Mouse (Mus musculus) liver, postnatal 0 days (tissue): ENCODE data around the gene Harbi1. TPM values are rescaled to one million over a fixed set of nuclear protein-coding genes. Genes with fewer than 3 reads are reported as not detected.

Experiments used
- ATAC-seq: fragments of 200-750 bp; cut with Nextera tagmentation; 2 replicates; pipeline ENCODE4 v1.8.0; 2017; ENCODE audit warnings: mild to moderate bottlenecking, moderate library complexity
- DNase-seq: peaks from one replicate; pipeline ENCODE4 v3.0.0-alpha.2; 2016
- H3K27ac ChIP-seq: fragments of 300-500 bp; sonication (generic); 2 replicates; pipeline ENCODE4 v1.5.1; 2014; ENCODE audit warnings: antibody characterized with exemption, moderate library complexity, mild to moderate bottlenecking, low read depth
- H3K27me3 ChIP-seq: fragments of 300-500 bp; sonication (generic); 2 replicates; pipeline ENCODE4 v1.6.1; 2014; ENCODE audit warnings: low read length, control low read depth, mixed read lengths; ENCODE audit not compliant: insufficient read depth
- H3K36me3 ChIP-seq: fragments of 300-500 bp; sonication (generic); replicated peaks from 2 replicates; pipeline ENCODE4 v1.6.1; 2014; ENCODE audit warnings: mild to moderate bottlenecking, control low read depth, low read length, moderate library complexity, mixed read lengths; ENCODE audit not compliant: insufficient read depth
- H3K4me1 ChIP-seq: fragments of 300-500 bp; sonication (generic); 2 replicates; pipeline ENCODE4 v1.6.1; 2014; ENCODE audit warnings: antibody characterized with exemption, mild to moderate bottlenecking, control low read depth; ENCODE audit not compliant: insufficient read depth
- H3K4me2 ChIP-seq: fragments of 300-500 bp; sonication (generic); 2 replicates; pipeline ENCODE4 v1.6.1; 2014; ENCODE audit warnings: low read depth, mild to moderate bottlenecking, low read length, moderate library complexity, mixed read lengths
- H3K4me3 ChIP-seq: fragments of 300-500 bp; sonication (generic); 2 replicates; pipeline ENCODE4 v1.5.1; 2014; ENCODE audit warnings: low read depth, low read length
- H3K9ac ChIP-seq: fragments of 300-500 bp; sonication (generic); replicated peaks from 2 replicates; pipeline ENCODE4 v1.6.1; 2014; ENCODE audit warnings: mild to moderate bottlenecking, moderate library complexity
- H3K9me3 ChIP-seq: fragments of 300-500 bp; sonication (generic); 2 replicates; pipeline ENCODE4 v1.6.1; 2016; ENCODE audit warnings: mild to moderate bottlenecking, control low read depth, low read length, mixed read lengths
- CTCF ChIP-seq: sonication (generic); IDR thresholded peaks from 2 replicates; pipeline ENCODE4 v1.5.1; 2016; ENCODE audit warnings: antibody characterized with exemption, low read depth
- EP300 ChIP-seq: IDR thresholded peaks from 2 replicates; pipeline ENCODE4 v1.6.1; 2016; ENCODE audit warnings: antibody characterized with exemption, low read depth, mild to moderate bottlenecking
- WGBS: fragments of 180-500 bp; shearing (Covaris S2); extraction: QIAGEN DNeasy Blood & Tissue Kit; methylation state at CpG from one replicate; pipeline ENCODE4 v1.1.7; 2014; ENCODE audit not compliant: insufficient replicate concordance; 5-methylcytosine and 5-hydroxymethylcytosine counted together
- polyA plus RNA-seq: library from polyadenylated mRNA; unstranded; fragments of >200 nt; fragmentation: Nextera tagmentation; extraction: Ambion mirVana; gene quantifications from 2 replicates; pipeline ENCODE4 v1.2.1, GENCODE M21; 2015

Harbi1 gene
- polyA plus RNA-seq, 1 experiment from 2014 or later = 7.7 TPM

GRCm38 (mm10) chr2:91735221-91735620 lies 24.6 kb downstream of the Harbi1 start:
- Histone ChIP-seq H3K27me3 (no peaks in the 10 kb centered on the region), H3K4me3 (no peak overlapping the region), H3K4me2 (no peak overlapping the region), H3K4me1 (0 out of 2 replicates have a peak, but pooled peaks cover 3% of the 10 kb centered on the region), H3K27ac (no peak overlapping the region), H3K9ac (no peak overlapping the region), H3K9me3 (no peaks in the 10 kb centered on the region), H3K36me3 (no peaks in the 10 kb centered on the region)
- 85% methylated on average over 5 of the region's 5 CpGs for WGBS
- ATAC-seq (no peak), DNase-seq (no peak)
- TF ChIP-seq CTCF = no peak
- TF ChIP-seq EP300 = no peak

DNA sequence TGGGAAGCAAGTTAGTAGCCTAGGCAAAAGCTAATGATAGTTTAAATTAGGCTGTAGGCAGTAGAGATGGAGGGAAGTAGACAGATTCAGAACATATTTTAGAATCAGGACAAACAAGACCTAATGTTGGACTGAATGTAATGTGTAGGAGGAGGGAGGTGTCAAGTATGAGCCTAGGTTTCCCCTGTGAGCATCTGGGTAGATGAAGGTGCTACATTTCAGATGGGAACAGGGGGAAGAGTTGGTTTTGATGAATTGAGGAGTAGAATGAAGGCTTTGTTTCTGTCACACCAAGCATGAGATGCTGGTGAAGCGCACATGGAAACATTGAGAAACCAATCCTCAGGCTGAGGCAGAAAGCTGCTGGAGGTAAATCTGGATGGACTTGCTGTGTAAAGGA lies 28.9 kb downstream of the Harbi1 start:
- Histone ChIP-seq H3K4me2 (no peak overlapping the region), H3K4me3 (no peak overlapping the region), H3K27ac (no peak overlapping the region), H3K9me3 (no peaks in the 10 kb centered on the region), H3K36me3 (no peaks in the 10 kb centered on the region; the same call in 1 of the 2 replicates), H3K4me1 (no peaks in the 10 kb centered on the region), H3K9ac (no peak overlapping the region), H3K27me3 (no peaks in the 10 kb centered on the region)
- ATAC-seq (no peak), DNase-seq (no peak)
- TF ChIP-seq EP300 = no peak
- no peak for TF ChIP-seq CTCF
- WGBS = 96% methylated on average over 1 of the region's 1 CpGs

- no peaks in the 10 kb centered on the region for H3K27me3 ChIP-seq
- H3K4me2 ChIP-seq = no peak overlapping the region
- H3K27ac ChIP-seq = no peak overlapping the region
- H3K9me3 ChIP-seq = no peaks in the 10 kb centered on the region
- no peaks in the 10 kb centered on the region; the same call in 1 of the 2 replicates for H3K36me3 ChIP-seq
- peaks cover 1% of the 10 kb centered on the region; the same call in 1 of the 2 replicates for H3K4me1 ChIP-seq
- DNase-seq = no peak
- TF ChIP-seq CTCF = no peak
- TF ChIP-seq EP300 = no peak
- ATAC-seq = no peak
- no peak overlapping the region for H3K9ac ChIP-seq
- WGBS = 86% methylated on average over 5 of the region's 5 CpGs
- H3K4me3 ChIP-seq = no peak overlapping the region
These were observed 34.0 kb downstream of the Harbi1 start for GRCm38 (mm10) chr2:91744686-91745085.

GRCm38 (mm10) chr2:91749811-91750261 lies 39.2 kb downstream of the Harbi1 start:
- H3K36me3 ChIP-seq = no peaks in the 10 kb centered on the region
- H3K9me3 ChIP-seq = no peaks in the 10 kb centered on the region
- no peak overlapping the region for H3K4me2 ChIP-seq
- H3K4me1 ChIP-seq = peaks cover 17% of the 10 kb centered on the region; the same call in 1 of the 2 replicates
- 65% methylated on average over 2 of the region's 2 CpGs for WGBS
- peak overlapping the region; percentile 57 for H3K27ac ChIP-seq
- DNase-seq (no peak), ATAC-seq (no peak)
- TF ChIP-seq CTCF = no peak
- no peak for TF ChIP-seq EP300
- H3K9ac ChIP-seq = no peak overlapping the region
- no peaks in the 10 kb centered on the region for H3K27me3 ChIP-seq
- no peak overlapping the region for H3K4me3 ChIP-seq

Other genes starting within 250 kb of the Harbi1 start
- gene Ckap5, start 184.1 kb upstream of the Harbi1 start, polyA plus RNA-seq = 18.0 and 22.1 TPM in 2 replicates
- gene F2, start 74.4 kb upstream of the Harbi1 start, polyA plus RNA-seq = 1,300 and 1,356 TPM in 2 replicates
- gene Zfp408, start 61.1 kb upstream of the Harbi1 start, polyA plus RNA-seq = 1.8 and 2.1 TPM in 2 replicates
- 27.3 and 28.1 TPM in 2 replicates for gene Arhgap1, start 61.0 kb upstream of the Harbi1 start, polyA plus RNA-seq
- 8.6 and 9.0 TPM in 2 replicates for gene Atg13, start 276 bp upstream of the Harbi1 start, polyA plus RNA-seq
- gene Ambra1, start 19.3 kb downstream of the Harbi1 start, polyA plus RNA-seq = 3.2 and 3.5 TPM in 2 replicates
- gene Chrm4, start 216.4 kb downstream of the Harbi1 start, polyA plus RNA-seq = not detected in 2 replicates
- gene Mdk, start 221.4 kb downstream of the Harbi1 start, polyA plus RNA-seq = 5.0 and 6.8 TPM in 2 replicates
- gene Gm9821, start 234.9 kb downstream of the Harbi1 start, polyA plus RNA-seq = 0.13 and 0.20 TPM in 2 replicates